Mouse (Mus musculus) cerebellum, postnatal 25 days (tissue): ENCODE measurements at regions not wholly inside any gene's neighbourhood (a gene's known extent, or its start where the extent isn't known, plus 50 kb on each side); places are given as distances from the start of the nearest gene placed in this dataset.
"Not testable (repeated sequence)": the region's sequence is repeated elsewhere in the genome, so short reads cannot be mapped to it uniquely, and the experiment has no call there.

Experiments used
- DNase-seq, 2 experiments: peaks; one replicate each; pipeline ENCODE4 v3.0.0; 2021; ENCODE audit warnings: mixed read lengths in 2 of 2

DNA sequence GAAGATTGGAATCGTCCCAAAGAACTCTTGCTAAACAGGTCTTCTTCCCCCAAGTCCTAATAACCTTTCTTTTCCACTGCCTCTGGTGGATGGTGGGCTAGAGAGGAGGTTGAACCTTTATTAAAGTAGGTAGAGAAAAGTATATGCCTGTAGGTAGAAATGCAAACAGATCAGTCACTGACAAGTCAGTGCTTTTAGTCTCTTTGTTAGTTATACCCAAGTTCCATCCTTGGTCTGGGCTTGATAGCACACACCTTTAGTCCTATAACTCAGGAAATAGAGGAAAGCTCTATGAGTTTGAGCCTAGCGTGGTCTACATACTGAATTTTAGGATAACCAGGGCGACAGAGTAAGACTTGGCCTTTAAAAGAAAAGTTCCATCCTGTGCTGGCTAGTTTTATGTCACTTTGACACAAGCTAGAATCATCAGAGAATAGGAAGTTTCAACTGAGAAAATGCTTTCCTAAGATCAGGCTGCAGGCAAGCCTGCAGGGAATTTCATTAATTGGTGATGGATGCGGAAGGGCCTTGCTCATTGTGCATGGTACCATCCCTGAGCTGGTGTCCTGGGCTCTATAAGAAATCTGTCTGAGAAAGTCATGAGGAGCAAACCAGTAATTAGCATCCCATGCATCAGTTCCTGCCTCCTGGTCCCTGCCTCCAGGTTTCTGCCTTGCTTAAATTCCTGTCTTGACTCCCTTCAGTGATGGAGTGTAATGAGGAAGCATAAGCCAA, 94.7 kb upstream of the Cpsf6 start:
- no peak for DNase-seq

DNA sequence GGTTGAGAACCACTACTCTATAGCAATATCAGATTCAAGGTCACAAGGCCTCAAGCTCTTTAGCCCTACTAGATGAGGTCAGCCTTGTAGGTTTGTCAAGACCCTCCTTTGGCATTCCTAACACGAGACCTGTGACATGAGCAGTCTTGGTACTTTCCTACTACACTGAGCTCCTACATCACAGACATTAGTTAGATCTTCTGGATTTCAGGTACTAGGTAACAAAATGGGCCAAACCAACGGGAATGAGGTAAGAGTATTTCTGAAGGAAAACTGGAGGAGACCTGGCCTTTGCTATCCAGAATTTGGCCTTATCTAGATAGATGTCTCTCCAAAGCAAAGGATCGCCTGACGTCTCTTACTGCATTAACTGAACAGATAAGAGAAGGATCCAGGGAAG, 93.7 kb upstream of the Cpsf6 start:
- DNase-seq = no peak

DNA sequence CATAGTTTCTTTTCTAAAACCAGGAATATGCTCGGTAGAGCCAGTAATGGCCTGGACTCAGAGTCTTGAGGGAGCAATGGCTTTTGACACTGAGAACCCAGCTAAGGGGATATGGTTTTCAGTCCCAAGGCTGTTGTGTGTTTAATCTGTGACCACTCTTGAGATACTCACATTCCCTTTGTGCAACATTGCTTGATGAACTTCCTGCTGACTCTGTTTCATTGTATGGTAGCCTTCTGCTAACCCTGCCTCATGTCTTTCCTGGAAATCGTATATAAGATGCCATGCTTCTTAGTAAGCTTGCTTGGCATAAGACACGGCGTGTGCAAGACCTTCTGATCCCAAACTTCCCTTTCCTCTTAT, 92.7 kb upstream of the Cpsf6 start:
- no peak for DNase-seq

DNA sequence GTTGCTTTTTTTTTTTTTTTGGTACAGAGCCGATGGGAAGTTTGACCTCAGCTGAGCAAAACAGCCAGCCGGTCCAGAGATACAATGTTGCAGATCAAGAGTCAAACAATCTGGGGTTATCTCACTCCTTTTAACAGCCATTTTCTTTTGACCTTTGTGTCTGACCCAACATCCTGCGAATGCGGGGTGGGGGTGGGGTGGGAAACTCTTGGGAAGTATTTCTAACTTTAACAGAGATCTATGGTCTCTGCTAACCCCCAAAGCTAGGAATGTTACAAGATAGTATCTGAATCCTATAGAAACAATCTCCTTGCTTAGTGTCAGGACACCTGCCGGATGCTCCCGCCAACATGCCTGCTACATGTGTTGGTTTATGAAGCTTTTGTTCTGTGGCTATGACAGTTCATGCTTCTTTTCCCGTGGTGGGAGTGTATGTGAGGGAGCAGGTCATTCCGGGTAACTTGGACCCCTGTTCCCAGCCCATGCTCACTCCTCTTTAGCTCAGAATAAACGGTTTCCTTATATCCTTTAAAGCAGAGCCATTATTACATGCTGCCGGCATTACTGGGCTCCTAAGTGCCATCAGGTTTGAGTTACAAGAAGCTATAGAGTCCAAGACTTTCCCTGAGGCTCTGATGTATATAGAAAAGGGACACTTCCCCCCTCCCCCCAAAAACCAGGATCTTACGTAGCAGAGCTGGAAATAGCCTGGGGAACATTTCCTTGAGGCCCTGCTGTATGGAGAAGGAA, 92.2 kb upstream of the Cpsf6 start:
- no peak for DNase-seq

DNA sequence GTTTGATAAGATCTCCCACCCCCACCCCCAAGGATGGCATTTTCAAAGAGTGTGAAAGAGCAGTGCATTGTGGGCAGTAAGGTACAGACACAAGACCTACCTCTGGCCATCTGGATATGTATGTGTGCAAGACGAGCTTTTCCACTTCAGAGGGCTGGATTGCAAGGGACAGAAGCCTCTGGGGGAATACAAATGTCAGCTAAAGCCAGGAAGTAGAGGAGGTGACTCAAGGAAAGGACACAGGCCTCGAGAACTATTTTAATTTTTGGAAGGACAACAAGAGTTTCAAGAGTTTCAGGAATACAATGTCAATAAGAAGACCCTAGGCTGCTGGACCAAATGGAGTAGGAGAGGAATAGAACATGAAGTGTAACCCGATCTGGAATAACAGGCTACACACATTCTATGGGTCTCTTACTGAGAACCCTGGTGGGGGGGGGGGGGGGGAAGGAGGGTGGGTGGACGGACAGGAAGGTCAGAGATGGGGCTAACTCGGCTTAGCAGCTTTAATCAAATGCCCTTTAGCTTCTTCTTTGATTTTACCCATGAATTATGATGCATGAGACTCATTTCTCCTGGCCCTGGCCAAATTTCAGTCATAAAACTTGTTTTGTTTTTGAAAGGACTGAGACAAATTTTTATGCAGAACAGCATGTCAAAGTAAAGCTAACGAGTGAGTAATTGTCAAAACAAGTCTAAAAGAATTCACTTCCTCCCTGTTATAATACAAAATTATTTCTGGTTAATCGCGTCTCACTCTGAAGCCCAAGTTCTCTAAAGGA, 91.4 kb upstream of the Cpsf6 start:
- DNase-seq = no peak

DNA sequence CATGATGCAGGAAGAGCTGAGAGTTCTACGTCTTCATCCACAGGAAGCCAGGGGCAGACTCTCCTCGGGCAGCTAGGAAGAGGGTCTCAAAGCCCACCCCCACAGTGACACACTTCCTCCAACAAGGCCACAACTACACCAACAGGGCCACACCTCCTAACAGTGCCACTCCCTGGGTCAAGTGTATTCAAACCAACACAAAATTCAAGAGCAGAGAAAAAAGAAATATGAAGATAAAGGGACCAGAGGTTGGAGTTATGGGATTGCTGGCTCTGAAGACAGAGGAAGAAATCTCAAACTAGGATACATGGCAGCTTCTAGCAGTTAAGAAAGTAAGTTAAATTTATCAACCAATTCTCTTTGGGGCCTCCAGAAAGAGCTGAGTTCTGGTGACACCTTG, 90.7 kb upstream of the Cpsf6 start:
- DNase-seq = no peak

DNA sequence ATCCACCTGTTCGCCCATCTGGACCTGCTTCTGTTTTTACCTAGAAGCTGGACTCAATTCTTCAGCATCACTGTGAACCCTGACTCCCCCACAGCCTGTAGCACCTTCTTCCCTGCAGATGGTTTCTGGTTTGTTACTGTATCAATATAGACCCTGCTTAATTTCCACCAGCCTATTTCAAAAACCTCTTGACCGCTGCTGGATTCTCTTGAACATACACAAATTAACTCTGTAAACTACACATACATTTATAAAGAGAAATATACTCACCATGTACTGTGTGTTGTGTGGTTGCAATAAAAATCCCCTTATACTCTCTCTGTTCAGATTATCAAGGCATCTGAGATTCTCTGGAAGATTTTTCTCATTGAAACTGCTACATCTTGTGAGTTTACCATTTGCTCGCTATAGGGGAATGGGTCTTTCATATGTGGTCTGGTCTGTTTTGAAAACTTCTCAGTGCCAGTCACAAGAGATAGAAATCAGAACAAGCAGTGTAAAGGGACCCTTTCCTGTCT, 89.8 kb upstream of the Cpsf6 start:
- no peak for DNase-seq

DNA sequence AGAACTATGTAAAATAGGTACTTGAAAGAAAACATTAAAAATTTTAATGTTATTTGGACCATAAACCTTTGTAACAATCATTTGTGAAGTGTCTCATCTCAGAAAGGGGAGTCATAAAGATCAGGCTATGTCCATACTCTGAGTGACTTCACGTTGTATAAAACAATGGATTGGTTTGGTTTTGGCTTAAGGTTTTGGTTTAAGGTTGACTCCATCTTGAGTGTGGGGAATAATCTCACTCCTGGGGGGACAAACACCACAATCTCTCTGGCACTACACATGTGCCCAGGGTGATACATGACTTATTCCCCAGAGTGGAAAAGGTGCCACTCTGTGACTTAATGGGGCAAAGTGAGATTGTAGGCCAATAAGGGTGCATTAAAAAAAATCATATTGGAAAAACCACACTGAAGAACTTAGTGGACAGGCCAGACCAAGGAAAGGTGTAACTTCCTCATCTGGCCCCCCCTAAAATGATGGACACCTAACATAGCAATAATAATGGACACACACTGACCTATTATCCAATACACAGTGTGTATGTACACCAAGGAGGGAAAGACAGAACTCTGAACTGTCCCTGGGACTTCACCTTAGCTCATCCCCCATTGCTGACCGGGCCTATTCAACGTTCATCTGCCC, 89.2 kb upstream of the Cpsf6 start:
- no peak for DNase-seq

DNA sequence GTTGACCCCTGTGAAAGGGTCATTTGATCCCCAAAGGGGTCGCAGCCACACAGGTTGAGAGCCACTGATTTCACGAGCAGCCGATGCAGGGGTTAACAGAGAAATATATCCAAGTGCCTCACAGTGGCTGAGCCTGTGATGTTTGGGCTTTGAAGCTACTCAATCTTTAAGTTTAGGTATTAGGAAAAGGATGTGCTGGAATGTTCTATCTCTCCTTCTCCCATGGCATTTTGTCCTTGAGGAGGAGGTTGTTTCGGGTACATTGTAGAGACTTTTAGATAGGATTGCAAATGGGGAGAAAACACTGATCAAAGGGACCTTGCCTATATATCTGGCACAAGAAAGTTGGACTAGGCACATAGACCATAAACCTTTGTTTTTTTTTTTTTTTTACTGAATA, 88.6 kb upstream of the Cpsf6 start:
- no peak for DNase-seq

DNA sequence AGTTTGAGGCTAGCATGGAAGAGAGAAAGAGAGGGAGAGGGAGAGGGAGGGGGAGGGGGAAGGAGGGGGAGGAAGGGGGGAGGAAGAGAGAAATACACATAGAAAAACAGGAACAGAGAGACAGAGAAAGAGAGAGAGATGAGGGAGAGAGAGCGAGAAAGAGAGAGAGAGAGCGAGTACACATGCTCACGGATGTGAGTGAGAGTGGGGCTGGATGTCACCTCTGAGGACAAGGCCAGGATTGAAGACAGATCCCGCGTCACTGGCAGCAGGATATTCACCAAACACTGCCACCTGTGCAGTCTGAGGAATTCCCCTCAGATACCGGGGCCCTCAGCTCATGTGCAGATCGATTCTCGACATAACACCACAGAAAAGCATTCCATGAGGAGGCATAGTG, 87.3 kb upstream of the Cpsf6 start:
- no peak for DNase-seq

DNA sequence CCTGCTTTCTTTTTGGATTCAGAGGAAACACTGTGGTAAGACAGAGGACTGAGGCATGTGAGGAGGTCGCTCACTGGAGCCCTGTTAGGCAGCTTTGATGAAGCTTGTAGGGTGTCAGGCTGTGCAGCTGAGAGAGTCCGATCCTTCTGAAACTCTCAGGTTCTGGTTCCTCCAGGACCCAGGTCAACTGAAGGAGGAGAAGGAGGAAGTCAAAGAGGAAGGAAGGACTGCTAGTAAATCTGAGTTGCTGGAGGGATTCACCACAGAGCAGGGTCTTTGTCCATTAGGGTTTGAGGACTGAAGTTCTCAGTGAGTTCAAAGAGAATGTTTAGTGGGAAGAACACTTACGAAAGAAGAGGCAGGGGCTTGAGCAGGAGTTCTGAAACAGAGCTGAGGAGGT, 86.6 kb upstream of the Cpsf6 start:
- no peak for DNase-seq

DNA sequence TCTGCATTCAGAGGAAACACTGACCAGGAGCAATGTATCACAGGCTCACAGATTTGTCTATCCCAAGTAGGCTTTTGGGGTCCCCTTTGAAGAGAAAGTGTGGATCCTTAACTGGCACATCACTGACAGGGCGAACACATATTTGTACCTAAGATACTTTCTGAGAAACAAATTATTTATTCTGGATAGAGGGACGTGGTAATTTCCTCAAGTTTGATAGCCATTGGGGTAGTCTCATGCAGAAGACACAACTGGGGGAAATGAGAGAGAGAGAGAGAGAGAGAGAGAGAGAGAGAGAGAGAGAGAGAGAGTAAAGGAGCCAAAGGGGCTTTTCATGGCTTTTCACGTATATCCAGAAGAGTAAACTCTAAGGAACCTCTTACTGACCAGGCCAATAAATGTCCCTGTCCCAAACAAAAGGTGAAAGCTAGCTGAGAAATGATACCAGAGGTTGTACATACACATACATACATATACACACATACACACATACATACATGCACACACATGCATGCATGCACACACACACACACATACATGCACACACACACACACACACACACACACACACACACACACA, 85.9 kb upstream of the Cpsf6 start:
- no peak for DNase-seq

DNA sequence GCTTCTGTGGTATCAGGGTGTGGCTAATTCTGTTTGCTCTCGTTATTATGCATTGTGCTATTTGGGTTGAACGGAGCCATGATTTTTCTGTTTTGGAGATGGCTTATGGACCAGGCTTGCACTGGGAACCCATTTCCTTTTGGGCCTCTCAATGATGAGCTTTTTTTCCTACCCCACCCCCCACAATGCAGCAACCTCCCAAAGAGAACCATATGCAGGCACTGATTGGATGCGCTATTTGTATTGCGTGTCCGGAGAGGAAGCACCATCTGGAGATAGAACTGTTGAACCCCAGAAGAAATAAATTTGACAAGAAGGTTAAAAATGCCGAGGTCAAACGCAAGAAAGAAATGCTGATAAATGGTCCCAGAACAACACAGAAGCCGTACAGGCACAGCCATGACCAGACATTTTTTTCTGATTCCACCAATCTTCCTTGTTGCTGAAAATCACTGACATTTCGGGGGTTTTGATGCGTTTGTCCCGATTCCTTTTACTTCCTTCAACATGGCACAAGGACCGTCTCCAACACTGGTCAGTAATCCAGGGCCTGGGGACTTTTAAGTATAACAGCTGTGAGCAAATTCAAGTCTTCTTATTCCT, 85.3 kb upstream of the Cpsf6 start:
- no peak for DNase-seq

DNA sequence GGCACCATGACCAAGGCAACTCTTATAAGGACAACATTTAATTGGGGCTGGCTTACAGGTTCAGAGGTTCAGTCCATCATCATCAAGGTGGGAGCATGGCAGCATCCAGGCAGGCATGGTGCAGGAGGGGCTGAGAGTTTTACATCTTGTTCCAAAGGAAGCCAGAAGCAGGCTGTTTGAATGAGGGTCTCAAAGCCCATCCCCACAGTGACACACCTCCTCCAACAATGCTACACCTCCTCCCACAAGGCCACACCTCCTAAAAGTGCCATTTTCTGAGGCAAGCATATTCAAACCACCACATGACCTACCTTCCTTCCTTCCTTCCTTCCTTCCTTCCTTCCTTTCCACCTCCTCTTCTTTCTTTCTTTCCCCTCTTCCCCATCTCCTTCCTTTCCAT, 84.5 kb upstream of the Cpsf6 start:
- DNase-seq = not testable (repeated sequence)

DNA sequence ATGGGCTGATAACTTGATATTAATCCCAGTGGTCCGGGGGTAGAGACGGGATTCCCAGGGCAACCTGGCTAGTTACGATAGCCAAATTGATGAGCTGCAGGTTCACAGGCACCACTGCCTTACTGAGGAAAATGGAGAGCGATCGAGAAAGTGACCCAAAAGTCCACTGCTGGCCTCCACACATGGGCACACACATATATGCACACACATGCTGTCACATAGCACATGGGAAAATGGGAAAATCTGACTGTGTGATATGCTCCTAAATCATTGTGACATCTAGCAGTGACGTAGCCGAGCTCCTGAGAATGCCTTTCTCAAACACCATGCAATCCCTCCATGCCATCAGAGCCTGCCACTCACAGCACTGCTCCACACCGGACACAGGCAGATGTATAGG, 83.8 kb upstream of the Cpsf6 start:
- no peak for DNase-seq

DNA sequence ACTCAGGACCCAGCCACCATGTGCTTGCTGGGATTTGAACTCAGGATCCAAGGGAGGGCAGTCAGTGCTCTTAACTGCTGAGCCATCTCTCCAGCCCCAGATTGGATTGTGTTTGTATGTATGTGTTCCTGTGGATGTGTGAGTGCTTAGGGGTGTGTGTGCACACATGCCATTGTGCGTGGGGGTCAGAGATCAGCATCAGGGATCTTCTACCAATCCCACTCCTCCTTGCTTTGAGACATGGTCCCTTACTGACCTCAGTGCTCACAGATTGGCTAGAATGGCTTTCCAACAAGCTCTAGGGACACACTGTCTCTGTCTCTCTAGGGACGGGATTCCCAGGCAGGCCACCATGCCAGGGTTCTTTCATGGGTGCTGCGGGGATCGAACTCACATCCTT, 83.1 kb upstream of the Cpsf6 start:
- no peak for DNase-seq

DNA sequence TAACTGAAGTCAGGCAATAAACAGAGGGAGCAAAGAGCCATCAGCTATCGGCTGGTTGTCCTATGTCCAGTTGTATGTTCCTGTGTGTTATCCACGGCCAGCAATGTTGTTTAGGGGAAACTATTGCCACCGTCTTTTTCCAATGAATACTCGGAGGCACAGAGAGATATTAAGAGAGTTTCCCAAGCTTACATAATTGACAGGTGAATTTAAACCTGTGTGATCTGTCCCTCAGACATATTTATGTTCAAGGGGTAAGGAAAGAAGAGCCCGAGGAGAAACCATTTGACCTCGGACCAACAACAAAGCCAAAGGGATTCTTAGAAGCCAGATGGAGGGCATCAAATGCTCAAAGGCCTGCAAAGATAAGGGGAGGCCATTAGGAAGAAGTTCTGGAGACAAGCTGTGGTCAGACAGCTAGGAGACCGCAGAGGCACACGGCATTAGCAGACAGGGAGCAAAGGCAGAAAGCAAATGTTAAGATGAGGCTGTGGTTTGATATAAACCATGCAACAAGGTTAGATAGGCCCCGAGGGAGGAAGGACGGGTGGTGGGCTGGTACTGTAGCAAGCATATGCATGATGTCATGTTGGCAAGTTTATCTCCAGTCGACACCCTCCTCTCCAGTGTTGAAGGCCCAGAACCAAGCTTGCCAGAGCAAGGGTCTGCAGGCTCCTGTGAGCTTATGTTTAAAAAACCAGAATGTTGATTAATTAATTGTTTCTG, 82.1 kb upstream of the Cpsf6 start:
- no peak for DNase-seq

DNA sequence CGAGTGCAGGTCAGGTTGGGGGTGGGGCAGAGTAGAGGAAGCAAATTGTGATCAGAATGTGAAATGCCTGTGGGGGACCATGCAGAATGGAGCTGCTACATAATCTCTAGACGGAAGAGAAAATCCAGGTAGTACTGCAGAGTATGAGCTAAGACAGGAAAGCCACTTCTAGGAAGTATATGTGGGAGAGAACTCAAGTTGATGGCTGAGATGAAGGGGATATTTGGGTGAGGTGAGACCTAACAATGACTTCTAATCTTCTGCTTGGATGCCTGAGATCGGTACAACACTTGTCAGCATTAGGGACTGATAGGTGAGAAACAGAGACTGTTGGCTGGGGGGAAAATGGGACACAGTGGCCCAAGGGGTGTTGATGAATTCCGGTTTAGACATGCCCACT, 81.4 kb upstream of the Cpsf6 start:
- DNase-seq = no peak

DNA sequence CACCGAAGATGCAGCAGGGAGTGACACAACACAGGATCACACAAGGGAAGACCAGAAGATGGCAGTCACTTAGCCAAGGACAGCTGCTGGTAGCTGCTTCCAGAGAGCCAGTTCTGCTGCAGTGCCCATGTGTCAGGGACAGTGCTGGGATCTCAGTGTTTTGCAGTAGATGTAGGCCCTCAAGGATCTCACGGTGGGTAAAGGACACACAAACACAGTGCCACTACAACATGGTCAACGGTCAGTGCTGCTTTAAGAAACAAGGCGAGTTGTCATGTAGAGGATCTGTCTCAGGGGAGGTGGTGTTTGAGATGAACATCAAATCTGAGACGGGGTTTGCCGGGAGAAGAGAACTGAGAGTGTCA, 80.5 kb upstream of the Cpsf6 start:
- DNase-seq = no peak

DNA sequence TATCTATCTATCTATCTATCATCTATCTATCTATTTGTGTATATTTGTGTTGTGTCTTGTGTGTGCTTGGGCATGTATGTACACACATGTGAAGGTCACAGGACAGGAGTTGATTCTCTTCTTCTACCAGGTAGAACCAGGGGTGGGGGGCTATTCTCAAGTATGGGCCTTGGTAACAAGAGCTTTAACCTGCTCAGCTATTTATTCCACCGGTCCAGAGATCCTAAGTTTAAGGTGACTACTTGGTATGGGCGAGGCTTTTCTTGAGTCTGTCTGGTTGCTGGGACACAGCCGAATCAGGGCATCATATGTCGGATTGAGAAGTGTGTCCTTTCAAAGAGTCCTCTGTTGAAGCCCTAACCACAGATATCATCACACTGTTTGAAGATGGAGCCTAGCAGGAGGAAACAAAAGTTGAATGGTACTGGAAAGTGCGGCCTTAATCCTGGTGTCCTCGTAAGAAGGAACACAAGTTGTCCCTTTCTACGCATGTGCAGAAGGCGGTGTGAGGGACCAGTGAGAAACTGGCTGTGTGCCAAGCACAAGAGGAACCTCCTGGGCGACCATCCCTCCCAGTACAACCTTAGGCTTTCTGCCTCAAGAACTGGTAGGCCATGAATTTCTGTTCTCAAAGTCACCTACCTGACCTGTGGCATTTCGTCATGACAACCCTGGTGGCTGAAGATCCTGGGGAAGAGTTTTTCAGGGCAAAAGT, 80.0 kb upstream of the Cpsf6 start:
- DNase-seq = no peak

DNA sequence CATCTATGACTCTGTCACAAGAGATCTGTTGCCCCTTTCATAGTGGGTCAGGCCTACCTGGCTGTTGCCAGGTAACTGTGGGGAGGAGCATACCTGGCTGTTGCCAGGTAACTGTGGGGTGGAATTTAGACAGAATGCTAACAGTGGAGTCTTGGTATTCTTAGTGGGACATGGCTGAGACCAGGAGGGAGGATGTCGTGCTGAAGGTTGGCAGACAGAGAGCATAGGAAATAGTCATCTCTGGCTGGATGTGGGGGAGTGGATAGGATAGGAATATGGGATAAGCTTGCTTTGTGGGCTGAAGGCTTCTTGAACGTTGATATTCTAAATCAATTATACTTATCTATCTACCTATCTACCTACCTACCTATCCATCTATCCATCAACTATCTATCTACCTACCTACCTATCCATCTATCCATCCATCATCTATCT, 79.2 kb upstream of the Cpsf6 start:
- no peak for DNase-seq
